Mouse (Mus musculus) lung, adult 18-20 months (tissue): Measurements from ENCODE around the gene 4930505A04Rik.
A peak's percentile ranks its signal among the peaks of the same experiment; 100 is the strongest.
"Not testable (repeated sequence)": the region's sequence is repeated elsewhere in the genome, so short reads cannot be mapped to it uniquely, and the experiment has no call there.

Experiments
- DNase-seq, 2 experiments: peaks; one replicate each; pipeline ENCODE4 v3.0.0; 2022; ENCODE audit warnings: mixed read lengths in 2 of 2

The 4930505A04Rik gene

GRCm38 (mm10) chr11:30471751-30472593 lies at the start of gene 4930505A04Rik:
4930505A04Rik (minus strand) TSS chr11:30471827.
- DNase-seq, result peak; percentile 87 to 93

- peak in 1 of 2 experiments; percentile 8 for DNase-seq
Measured at GRCm38 (mm10) chr11:30517133-30517532, 45.5 kb upstream of the 4930505A04Rik start.

GRCm38 (mm10) chr11:30508178-30508577 lies 36.6 kb upstream of the 4930505A04Rik start:
- DNase-seq, result no peak

- no peak for DNase-seq
Measured at GRCm38 (mm10) chr11:30498738-30499355, 27.2 kb upstream of the 4930505A04Rik start.

GRCm38 (mm10) chr11:30497151-30497550 lies 25.5 kb upstream of the 4930505A04Rik start:
- no peak for DNase-seq

GRCm38 (mm10) chr11:30491515-30492260 lies 20.1 kb upstream of the 4930505A04Rik start:
- no peak for DNase-seq

- no peak for DNase-seq
Measured at GRCm38 (mm10) chr11:30488183-30488582, 16.6 kb upstream of the 4930505A04Rik start.

- DNase-seq, result no peak
Measured at GRCm38 (mm10) chr11:30483286-30483685, 11.7 kb upstream of the 4930505A04Rik start.

- no peak for DNase-seq
Measured at GRCm38 (mm10) chr11:30471187-30471586, 440 bp downstream of the 4930505A04Rik start.

GRCm38 (mm10) chr11:30454331-30454730 lies 17.3 kb downstream of the 4930505A04Rik start:
- DNase-seq, result no peak

- DNase-seq, result no peak
Measured at GRCm38 (mm10) chr11:30448126-30448525, 23.5 kb downstream of the 4930505A04Rik start.

- DNase-seq, result no peak
Measured at GRCm38 (mm10) chr11:30447561-30447960, 24.1 kb downstream of the 4930505A04Rik start.

GRCm38 (mm10) chr11:30444192-30444905 lies 27.3 kb downstream of the 4930505A04Rik start:
- DNase-seq, result not testable (repeated sequence)

- DNase-seq, result no peak
Measured at GRCm38 (mm10) chr11:30443746-30444145, 27.9 kb downstream of the 4930505A04Rik start.

- no peak for DNase-seq
Measured at GRCm38 (mm10) chr11:30433256-30433950, 38.2 kb downstream of the 4930505A04Rik start.

GRCm38 (mm10) chr11:30405581-30405980 lies 66.0 kb downstream of the 4930505A04Rik start:
- peak; percentile 70 to 77 for DNase-seq

- DNase-seq, result peak in 1 of 2 experiments; percentile 2
Measured at GRCm38 (mm10) chr11:30404619-30405200, 66.9 kb downstream of the 4930505A04Rik start.

GRCm38 (mm10) chr11:30394351-30394750 lies 77.3 kb downstream of the 4930505A04Rik start:
- no peak for DNase-seq

- no peak for DNase-seq
Measured at GRCm38 (mm10) chr11:30383076-30383475, 88.6 kb downstream of the 4930505A04Rik start.
